Mouse (Mus musculus) layer of hippocampus, adult 11-12 months (tissue): ENCODE measurements around the gene Palm2.
"Not testable (repeated sequence)": the region's sequence is repeated elsewhere in the genome, so short reads cannot be mapped to it uniquely, and the experiment has no call there.

Experiments used
- DNase-seq: peaks from one replicate; pipeline ENCODE4 v3.0.0; 2022; ENCODE audit warnings: low spot score

Palm2 gene

DNA sequence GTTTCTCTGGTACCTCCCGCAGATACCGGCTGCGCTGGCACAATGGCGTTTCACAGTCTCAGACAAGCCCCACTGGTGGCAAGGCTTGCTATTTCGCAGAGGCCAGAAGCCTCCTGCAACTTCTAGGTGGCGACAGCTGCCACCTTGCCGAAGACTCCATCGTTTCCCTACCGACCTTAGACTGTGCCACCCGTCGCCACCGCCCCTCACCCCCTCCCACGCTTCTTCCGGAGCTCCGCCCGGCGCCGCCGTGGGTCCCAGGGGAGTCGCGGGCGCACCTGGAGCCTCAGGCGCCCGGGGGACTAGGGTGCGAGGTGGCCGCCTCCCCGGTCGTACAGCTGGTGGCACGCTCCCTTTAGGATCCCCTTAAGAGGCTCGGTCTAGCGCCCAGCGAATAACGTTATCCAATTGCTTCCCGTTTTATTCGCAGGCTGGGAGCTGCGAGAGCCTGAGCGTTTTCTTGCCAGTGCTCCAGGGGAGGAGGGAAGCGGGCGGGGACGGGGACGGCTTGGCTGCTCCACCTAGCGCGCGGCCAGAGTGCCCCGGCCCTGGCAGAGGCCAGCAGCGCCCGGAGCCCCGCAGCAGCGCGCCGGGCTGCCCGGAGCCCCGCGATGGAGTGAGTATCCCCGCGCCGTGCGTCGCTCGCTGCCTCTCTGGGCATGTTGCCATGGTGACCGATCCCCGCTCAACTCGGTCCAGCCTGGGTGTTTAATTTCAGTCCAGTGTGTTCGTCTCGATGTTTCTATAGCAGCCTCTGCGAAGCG is at the start of gene Palm2:
Gene Palm2, plus strand, starts transcription at position 307 of the 764 bp plus-strand sequence.
- peak; percentile 78 for DNase-seq

DNA sequence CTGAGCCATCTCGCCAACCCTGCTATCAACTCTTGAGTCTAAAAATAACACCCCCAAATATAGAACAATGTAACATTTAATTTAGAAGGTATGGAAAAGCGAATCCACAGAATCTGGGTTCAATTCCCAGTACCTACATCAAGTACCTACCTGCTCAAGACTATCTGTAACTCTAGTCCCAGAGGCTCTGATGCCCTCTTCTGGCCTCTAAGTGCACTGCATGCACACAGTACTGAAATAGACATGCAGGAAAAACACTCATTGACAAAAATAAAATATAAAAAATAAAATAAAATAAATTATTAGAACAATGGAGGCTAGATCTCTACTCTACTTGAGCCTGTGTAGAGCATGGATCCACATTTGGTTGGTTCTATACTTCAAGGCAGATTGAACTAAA is 49.7 kb upstream of the Palm2 start:
- no peak for DNase-seq

DNA sequence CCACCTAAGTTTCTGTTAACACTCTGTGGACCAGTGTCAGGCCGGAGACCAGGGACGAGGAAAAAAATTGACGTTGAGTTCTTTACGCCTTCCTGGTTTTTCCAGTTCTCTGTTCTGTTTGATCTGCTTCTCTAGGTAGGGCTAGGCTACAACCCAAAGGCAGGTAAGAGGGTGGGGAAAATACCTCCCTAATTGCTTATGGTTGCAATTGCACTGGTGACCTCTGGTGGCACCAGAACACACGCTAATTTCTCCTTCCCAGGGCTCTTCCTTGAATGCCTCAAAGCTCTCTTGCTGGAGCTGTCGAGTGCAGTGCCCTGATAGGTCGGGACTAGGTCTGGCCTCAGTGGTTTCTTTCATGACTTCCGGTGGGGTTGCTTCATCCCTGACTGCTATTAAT is 42.9 kb upstream of the Palm2 start:
- no peak for DNase-seq

DNA sequence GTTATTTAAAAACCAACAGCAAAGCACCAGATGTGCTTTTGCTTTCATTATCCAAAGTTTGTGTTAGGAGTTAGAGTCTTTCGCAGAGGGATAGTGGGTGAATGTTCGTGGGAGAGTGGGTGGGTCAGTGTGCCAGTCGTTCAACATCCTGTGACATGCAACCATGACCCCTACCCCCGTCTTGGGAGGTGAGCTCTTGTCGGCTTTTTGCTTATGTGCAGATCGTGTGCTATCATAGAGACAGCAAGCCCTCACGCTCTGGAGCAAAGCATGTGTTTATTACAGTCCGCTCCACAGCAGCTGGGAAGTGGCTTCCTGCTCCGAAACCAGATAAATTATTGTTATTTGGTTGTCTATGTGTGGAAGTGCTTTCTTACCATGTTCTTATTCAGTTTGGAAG is 37.6 kb upstream of the Palm2 start:
- DNase-seq: no peak

DNA sequence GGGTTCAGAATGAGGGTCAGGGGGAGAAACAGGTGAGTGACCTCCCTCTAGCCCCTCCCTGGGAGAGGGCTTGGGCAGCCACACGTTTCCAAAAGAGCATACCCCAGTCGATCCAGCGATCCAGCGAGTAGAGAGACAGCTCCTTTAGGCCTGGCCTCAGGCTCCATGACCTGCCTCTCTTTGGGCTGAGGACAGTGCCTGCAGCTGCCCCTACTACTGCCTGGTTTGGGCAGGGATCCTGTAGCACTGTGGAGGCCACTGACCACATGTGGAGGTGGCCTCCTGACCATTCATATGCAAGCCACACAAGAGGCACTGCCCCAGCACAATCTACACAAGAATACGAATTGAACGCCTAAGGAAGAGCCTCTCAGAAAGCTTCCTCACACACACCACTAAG is 21.7 kb upstream of the Palm2 start:
- DNase-seq: not testable (repeated sequence)

DNA sequence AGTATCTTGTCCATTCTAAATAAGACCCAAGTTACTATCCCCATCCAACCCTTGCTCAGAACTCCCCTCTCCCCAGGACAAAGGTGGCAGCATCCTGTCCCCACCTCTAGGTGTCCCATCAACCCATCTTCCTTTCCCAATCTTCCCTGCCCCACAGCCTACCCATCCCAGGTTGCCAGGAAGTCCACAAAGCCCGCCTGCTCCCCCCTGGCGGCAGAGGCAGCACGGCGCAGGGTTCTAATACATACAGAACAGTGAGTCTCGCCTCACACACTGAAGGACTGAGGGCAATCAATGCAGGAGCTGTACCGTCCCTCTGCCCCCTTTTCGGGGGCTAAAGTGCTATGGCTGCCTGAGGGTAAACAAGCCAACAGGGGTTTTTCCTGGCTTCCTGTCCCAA is 21.0 kb upstream of the Palm2 start:
- DNase-seq: no peak

DNA sequence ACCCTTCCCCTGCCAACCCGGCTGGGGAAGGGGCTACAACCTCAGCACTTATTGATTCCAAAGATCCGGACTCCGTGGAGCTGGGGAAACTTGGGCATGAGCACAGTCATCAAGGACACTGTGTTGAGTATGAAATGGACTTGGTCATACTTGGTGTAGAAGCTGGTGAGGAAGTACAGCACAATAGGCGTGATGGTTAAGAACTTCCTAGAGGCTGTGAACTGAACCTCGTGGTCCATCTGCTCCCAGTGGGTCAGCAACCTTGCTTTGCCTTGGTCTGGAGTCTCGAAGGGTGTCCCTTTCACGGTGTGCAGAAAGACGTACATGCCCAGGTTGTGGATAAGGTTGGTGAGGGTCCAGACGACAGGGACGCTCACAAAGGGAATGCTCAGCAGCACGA is 20.4 kb upstream of the Palm2 start:
- not testable (repeated sequence) for DNase-seq

DNA sequence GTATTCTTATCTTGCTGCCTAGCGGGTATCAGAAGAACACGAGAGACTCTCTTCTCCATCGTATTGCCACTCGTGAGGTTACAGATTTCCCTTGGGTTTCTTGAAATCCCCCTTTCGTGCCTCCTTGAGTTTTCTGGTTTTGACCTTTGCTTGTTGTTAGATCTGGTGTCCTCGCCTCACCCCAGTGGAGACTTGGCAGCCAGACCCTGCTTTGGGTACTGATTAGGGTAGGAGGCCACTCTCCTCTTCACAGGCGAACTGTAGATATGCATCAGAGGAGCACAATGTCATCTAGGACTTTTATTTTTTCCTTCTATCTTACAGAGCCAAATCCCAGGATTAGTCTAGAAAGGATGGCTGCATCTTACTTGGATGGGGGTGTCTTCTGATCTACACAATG is 10.0 kb upstream of the Palm2 start:
- DNase-seq: no peak

DNA sequence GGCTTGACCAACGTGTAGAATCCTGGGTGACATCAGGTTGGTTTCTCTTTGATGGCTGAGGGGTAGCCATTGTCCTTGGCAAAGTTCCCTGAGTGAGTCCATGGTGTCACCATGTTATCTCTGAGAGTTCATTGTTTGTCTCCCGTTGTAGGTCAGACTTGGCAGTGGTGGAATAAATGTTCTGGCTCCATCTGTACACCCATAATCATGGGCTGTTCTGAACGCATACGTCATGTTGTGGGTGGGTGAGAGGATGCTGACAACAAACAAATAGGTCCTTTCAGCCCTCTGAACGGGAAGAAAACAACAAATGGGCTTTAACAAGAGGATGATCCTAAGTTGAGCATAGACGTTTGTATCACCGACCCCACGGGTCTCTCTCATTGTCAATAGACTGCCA is 5.7 kb upstream of the Palm2 start:
- DNase-seq: peak; percentile 71

DNA sequence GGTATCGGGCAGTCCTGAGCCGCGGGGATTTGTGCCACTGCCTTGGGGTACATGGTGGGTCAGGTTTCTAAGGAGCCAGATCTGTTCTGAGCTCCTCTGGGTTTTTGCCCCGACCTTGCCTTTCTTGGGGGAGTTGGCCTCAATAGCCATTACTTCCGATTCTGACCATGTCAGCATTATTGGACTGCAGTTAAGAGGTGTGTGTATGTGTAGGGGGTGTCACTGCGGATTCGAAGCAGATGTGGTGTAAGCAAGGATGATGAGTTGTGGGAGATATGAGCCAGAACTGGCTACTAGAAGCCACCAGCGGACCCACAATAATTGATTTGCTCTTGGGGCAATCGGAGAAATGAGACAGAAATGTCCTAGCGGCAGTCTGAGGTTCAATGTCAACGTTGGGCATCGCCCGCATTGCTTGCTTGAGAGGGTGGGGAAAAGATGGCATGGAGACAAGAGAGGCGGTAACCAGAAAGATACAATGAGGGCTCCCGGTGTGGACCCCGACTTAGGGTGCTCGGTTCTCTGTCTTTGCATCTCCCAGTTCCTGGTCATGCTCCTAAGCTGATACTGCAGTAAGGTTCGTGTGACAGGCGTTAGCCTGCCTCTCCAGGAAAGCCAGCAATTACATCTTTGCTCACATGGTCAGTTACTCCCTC is 786 bp downstream of the Palm2 start:
- peak; percentile 34 for DNase-seq

DNA sequence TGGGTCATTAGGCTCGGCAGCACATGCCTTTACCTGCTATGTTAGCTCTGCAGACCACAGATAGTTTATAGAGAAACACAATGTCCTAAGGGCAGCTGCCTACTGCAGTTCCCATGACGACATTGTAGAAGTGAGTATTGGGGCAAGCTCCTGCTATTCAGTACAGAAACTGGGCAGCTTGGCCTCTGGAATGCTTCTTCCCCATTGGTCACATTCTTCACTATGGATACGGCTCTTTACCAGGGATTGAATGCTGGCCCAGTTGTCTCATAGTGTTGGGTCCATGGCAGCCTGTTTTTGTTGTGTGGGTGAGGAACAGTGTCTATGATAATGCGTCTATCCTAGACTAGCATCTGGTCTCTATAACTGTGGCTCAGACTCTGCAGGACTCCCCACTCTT is 2.2 kb downstream of the Palm2 start:
- peak; percentile 49 for DNase-seq

DNA sequence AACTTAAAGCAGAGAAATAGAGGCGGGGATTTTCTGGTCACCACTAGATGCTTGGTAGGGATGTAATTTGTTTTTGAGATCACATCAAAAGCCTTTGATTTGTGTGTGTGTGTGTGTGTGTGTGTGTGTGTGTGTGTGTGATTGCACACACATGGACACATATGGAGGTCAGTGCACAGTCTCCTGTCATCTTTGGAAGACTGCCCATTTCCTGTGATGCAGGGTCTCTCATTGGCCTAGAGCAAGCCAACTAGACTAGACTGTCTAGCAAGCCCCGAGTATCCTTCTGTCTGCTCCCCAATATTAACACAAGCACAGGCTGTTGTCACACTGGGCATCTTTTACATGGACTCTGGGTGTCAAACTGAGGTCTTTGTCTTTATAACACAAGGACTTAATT is 12.0 kb downstream of the Palm2 start:
- no peak for DNase-seq

DNA sequence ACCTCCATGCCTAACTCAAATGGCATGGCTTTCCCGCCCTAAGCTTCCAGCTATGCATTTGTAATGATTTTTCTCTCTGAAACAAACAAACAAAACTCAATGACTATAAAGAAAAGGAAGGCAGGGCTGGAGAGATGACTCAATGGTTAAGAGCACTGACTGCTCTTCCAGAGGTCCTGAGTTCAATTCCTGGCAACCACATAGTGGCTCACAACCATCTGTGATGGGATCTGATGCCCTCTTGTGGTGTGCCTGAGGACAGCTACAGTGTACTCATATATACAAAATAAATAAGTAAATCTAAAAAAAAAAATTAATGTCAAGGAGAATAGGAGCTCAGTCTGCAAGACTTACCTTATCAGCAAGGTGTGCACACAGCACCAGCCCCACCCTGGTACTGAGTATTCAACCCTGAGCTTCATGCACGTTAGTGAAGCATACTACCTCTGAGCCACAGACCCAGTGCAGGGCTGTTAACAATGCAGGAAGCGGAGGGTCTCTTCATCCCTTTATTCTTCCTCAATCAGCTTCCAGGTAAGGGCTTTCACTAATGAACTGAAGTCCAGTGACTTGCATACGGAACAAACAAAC is 12.9 kb downstream of the Palm2 start:
- DNase-seq: no peak

DNA sequence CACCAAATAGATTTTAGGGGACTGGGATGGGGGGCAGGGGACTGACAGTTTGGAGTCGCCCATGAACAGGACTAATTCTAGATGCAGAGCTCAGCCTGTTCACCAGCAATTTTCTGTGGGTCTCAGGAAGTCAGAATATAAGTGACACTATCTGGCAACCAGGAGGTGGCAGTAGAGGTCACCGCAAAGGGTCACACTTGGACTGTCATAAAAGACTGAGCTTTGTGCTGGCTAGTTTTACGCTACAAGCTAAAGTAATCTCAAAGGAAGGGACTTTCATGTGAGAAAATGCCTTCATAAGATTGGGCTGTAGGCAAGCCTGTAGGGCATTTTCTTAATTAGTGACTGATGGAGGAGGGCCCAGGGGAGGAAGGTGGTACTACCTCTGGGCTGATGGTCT is 17.8 kb downstream of the Palm2 start:
- peak; percentile 37 for DNase-seq

DNA sequence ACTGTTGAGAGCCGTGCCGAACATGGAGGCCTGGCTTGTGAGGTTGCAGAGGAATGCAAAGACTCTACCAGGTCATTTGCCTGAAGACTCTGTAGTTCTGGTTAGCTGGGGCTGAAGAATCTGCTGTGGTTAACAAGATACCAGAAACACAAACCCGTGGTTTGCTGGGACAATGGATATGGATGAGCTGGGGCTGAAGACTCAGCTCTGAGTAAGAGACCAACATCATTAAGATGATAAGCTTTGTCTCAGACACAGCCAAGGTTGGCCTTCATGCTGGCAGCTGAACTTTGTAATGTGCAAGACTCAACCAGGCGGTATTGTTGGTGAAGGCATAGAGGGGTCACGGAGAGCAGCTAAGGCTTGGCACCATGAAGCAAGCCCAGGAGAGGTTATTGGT is 18.6 kb downstream of the Palm2 start:
- no peak for DNase-seq

DNA sequence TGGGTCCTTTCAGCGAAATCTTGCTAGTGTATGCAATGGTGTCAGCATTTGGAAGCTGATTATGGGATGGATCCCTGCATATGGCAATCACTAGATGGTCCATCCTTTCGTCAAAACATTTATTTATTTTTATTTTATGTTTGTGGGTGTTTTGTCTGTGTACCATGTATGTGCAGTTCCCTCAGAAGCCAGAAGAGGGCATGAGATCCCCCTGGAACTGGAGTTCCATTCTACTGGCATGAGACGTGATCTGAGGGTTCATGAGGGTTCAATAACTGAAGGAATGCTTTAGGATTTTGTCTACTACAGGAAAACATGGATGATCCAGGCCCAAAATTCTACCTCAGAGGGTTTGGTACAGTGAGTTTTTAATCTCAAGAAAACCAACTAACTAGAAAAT is 28.3 kb downstream of the Palm2 start:
- no peak for DNase-seq

DNA sequence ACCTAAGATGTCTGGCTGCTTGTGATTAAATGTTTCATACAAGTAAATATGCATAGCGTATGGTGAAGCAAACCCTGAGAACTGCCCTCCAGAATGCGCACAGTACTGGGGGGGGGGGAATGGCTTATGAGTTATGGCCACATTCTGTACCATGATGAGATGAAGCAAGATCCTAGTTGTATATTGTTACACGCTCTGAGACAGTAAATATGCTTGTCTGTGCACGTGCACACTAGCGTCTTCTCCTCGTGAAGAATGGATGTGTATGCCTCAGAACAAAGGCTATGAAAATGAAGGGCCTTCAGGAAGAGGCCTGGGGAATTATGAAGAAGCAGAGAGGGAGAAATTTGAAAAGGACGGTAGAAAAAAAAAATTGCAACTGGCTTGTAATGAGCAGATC is 48.4 kb downstream of the Palm2 start:
- DNase-seq: no peak

DNA sequence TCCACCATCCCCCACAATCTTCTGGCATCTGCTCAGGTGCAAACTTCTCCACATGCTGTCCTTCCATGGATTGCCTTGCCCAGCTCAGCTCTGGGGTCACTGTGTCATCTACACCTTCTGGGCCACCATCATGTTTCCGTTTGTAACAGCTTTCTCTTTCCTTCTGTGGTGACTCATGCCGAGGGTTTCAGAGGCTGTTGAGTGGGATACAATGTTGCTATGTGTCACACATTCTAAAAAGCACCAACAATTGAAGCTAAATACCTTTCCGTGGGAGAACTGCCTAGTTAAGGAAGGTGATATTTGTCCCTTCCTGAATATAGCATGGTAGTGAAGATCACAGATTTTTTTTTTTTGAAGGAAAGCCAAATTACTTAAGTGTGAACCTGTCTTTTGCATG is 52.3 kb downstream of the Palm2 start:
- no peak for DNase-seq

DNA sequence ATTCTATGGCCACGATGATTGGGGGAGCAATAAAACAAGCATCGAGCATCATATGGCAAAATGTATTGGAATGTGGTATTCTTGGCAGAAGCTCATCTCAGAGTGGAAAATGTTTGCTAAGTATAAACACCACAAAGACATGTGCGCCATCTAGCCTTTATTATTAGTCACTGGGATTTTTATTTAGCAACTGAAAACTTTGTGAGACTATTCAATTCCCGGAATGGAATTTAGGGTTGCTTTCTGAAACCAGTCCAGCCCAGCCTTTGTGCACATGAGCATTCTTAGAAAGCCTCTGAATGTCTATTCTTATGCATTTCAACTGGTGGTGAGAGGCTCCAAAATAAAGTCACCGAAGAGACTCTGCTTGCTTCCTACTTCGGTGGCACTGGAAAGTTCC is 55.8 kb downstream of the Palm2 start:
- DNase-seq: no peak

DNA sequence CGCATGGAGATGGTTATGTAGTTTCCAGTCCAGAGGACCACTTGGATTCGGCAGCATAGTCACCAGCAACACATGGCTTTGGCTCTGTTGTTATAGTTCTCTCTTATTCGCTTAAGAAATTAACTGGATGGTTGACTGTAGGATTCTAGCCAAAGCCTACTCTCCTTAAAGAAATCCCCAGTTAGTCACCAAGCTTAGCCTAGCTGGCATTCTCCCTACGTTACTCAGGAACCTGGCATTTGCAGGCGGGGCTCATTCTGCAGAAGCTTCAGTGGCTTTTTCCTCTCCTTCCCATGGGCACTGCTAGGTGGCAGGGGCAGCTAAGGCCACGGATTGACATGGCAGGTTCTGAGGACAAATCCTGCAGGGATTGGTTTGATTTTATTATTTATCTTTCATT is 70.7 kb downstream of the Palm2 start:
- DNase-seq: no peak

DNA sequence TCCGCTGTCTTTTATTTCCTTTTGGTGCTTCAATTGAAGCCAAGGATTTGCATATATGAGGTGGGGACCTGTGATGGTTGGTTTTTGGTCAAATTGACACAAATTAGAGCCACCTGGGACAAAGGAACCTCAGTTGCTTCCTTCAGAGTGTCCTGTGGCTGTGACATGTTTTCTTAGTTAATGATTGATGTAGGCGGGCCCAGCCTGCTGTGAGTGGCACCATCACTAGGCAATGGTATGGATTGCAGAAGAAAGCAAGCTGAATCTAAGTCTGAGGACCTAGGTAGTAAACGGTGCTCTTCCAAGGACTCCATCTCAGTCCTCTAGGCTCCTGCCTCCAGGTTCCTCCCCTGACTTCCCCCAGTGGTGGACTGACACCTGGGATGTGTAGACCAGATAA is 76.5 kb downstream of the Palm2 start:
- DNase-seq: no peak

DNA sequence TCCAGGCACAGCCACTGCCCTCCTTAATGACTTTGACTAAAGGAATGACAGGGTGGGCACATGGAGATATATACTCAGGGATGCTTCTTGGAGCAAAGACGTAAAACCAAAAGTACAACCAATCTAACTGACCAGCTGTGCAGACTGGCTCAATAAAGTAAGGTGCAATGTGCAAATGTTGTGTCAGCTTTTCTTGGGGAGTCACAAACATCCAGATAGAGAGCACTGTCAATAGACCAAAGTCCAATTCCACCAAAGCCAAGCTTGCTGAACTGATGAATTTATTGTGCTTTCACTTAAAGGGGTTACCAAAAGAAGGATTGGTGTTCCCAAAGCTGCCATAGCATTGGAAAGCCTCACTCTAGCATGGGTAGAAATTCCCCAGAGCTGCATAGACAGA is 77.7 kb downstream of the Palm2 start:
- DNase-seq: no peak

DNA sequence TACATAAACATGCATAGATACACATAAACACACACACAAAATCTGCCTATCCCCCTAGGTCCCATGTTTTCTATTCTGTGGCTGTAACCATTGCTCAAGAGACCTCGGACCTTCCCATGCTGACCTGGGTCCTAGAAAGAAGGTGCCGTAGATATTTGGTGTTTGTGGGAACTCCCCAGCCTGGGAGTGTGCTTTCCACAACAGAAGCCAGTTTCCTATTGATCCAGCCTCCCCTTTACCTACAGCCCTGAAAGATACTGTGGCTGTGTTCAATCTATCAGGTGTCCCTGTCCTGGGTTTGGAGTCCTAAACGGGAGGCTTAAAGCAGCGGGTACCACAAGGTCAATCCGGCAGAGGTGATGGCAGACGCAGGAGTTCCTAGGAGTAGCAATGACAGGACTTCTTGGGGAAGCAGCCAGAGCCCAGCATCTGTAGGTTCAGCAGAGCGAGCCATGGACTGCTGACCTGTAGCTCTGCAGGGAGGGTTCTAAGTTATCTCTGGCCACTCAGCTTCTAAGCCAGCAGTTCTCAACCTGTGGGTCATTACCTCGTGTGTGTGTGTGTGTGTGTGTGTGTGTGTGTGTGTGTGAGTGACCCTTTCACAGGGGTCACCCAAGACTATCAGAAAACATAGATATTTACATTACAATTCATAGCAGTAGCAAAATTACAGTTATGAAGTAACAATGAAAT is 79.3 kb downstream of the Palm2 start:
- no peak for DNase-seq
